Mouse (Mus musculus): ENCODE data around the gene Mtmr11. TPM values are rescaled to one million over a fixed set of nuclear protein-coding genes. Genes with fewer than 3 reads are reported as not detected.
A peak's percentile ranks its signal among the peaks of the same experiment; 100 is the strongest.

Gene Mtmr11
- 0.09 TPM in 1 of 2 replicates, not detected in the other for total RNA-seq (2017)

DNA sequence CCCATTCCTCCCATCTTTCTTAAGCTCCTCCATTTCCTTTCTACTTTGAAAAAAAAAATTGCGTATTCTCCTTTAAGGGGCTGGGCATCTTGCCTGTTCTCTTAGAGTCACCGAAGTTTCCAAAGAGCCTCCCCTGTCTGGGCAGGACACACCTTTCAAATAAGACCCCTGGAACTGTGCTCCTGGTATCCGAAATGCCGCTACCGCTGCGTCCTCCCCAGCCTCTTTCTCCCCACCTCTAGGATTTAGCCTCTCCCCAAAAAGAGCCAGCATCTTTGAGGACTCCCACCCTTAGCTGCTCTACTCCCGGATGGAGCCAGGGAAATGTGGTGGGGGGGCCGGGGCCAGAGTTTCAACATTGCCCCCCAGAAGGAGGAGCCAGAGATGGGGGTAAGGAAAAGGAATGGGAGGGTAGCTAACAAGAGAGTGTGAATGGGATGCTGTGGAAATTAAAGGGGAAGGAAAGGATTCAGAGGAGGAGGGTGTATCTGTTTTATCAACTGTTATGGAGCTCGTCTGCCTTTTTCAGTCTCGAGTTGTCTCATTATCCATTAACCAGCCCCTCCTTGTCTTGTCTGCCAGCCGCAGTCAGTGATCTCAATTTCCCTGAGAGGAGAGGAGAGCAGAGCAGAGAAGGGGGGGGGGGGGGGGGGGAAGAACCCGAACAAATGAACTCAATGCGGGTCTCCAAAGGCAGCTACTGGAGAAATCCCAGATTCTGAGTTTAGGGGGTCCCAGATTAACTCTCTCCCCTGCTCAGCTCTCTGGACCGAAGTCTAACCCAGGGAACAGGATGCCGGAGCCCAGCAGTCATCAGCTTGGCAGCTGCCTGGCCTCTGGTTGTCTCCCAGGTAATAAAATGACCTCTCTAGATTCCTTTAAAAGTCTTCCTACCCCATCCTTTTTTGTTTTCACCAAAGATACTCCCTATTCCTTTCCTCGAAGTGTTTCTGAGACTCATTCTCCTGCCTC is at the start of gene Mtmr11:
Gene Mtmr11 (plus strand): TSS at position 136 of the 972 bp plus-strand sequence.
- no peak for ATAC-seq (replicated peaks; ENCODE audit: low read depth, poor library complexity, severe bottlenecking)

DNA sequence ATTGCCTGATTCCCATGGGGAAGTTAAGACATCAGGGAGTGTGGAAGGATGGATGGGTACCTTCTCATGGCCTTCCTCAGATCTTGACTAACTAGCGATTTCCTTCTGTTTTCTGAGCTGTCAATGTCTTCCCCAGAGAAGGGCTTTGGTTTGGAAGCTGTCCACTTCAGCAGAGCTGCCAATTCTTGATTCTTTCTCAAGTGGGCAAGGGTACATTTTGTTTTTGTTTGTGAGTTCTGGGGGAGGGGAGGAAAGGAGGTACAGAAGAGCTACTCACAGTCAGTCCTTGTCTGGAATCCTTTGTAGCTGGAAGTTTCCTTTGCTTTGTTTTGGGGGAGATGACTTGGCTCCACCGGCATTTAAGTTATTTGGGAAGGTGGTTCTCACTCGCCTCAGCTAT is 48.6 kb upstream of the Mtmr11 start:
- ATAC-seq (replicated peaks; ENCODE audit: low read depth, poor library complexity, severe bottlenecking), result no peak

DNA sequence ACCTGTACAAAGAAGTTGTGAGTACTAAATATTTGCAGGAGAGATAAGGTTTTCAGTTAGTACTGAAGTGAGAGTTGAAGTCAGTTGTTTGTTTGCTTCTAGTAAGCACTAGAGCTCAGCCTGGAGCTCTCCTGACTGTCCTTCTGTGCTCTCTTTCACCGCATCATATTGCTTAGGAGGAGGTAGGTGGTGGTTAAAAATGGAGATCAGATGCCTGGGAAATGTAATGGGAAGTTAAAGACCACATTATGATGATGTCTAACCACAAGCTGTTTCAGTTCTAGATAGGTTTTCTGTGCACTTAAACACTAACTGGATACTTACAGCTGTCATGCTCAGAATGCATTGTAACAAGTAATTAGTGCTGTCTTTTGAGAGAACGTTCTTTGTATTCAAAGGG is 43.7 kb upstream of the Mtmr11 start:
- ATAC-seq (replicated peaks; ENCODE audit: low read depth, poor library complexity, severe bottlenecking), result peak; percentile 78

DNA sequence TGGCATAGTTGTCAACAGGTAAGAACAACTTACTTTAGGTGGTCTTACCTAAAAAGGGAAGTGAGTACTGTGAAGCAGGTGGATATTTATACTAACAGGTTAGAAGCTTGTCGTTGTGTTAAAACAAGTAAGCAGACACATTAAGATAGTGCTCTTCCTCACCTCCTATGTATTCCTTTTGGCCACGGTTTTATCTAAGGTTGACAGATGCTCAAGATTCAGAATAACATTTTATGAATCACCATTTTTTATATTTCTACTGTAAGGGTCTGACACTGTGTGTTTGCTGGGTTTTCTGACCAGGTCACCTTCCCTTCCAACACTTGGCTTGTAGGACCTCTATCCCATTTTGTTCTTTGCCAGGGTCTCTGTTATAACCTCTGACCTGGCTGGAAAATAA is 43.1 kb upstream of the Mtmr11 start:
- no peak for ATAC-seq (replicated peaks; ENCODE audit: low read depth, poor library complexity, severe bottlenecking)

DNA sequence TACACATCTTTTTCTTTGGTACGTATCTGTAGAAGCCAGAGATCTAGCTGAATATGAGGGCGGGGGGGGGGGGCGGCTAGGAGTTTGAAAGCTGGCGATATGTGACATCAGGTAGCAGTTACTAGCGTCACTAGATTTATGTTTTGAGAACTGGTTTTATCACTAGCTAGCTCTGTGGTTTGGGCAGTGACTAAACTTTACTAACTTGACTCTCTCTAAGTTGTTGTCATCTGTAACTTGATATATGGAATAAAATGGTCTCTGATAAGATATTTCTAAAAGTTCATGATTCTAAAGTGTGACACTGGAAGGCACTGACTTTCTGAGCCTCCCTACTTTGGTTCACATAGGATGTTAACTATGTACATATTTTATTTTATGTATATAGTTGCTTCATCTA is 37.6 kb upstream of the Mtmr11 start:
- no peak for ATAC-seq (replicated peaks; ENCODE audit: low read depth, poor library complexity, severe bottlenecking)

DNA sequence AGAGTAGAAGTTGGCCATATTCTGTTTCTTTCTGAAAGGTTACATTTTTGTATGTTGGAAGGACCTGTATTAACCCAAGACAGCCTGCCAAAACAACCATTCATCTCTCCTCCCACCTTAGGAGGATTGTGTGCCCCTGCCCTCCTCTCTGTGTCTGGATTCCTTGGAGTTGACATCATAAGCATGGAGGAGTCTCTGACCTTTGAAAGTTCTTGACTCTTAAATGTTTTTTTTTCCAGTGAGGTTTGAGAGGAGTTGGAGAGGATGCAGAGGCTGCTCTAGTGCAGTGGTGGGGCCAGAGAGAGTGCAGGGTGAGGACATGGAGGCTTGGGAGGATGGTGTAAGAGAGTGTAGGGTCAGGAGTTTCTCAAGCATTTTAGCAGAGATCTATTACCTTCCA is 33.7 kb upstream of the Mtmr11 start:
- ATAC-seq (replicated peaks; ENCODE audit: low read depth, poor library complexity, severe bottlenecking), result no peak

DNA sequence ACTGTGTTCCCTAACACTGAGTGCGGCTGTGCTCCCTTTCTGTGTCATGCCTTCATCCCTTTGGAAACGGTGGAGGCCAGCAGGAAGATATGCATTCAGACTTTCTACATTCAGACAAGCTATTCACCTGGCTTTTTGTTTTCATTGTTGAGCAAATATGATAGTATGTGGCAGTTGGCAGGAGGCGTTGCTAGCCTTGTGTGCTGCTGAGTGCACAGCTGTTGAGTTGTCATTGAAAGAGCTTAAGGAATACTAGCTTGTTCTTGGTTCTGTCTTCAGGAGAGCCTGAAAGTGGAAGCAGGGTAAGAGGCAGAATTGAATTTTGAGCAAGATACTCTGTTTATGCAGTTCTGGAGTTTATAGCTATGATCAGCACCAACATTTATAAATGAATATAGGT is 29.3 kb upstream of the Mtmr11 start:
- no peak for ATAC-seq (replicated peaks; ENCODE audit: low read depth, poor library complexity, severe bottlenecking)

DNA sequence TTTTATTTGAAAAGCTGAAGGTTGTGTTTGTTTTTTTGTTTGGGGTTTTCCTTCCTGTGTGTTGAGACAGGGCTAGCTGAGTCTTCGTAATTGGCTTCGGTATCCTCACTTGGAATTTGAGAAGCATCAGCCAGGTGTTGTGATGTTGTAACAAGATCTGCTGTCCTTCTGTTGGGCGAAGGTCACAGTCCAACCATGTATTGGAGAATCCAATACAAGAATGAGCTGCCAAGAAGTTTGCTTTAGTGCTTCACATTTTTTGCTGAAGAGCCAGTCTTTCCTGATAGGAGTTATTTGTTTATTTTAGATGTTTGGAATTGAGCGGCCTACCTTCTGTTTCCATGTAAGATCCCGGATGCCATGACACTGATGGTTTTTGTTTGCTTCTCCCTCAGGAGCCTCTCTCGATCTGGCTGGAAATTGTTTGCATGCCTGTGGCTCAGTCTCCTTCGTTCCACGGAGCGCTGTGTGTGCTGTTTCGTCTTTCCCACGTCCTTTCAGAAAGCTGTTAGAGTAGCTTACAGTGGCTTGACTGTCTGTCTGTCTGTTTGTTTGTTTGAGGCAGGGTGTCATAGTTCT is 28.4 kb upstream of the Mtmr11 start:
- ATAC-seq (replicated peaks; ENCODE audit: low read depth, poor library complexity, severe bottlenecking), result no peak

DNA sequence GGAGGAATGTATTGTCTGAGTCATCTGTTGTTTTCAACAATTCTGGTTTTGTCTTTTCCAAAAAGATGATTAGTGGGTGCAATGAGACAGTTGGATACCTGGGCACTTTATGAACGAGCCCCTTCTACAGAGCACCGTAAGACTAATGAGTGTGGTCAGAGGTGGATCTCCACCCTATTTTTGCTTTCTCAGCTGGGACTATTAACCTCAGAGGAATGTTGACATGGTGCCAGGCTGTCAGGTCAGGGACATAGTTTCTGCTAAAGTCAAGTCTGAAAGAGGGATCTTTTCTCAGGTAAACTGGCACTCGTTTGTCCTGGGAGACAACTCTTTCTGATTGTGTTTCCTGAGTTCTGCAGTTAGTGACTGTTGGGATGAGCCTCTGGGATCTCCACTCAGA is 26.8 kb upstream of the Mtmr11 start:
- no peak for ATAC-seq (replicated peaks; ENCODE audit: low read depth, poor library complexity, severe bottlenecking)

DNA sequence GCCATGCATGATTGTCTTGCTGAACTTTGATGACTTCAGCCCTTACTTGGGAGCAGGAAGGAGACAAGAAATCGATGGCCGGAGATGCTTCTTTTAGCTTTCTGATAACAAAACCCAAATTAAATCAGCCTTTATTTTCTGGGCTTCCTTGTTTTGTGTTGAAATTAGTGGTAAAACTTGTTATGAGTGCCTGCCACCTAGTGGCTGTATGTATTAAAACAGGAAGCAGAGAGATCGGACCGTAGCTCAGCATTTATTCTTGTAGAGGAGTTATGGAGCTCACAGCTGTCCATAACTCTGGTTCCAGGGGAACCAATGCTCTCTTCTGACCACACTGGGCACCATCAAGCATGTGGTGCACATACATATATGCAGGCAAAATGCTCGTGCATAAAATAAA is 13.9 kb upstream of the Mtmr11 start:
- peak; percentile 89 for ATAC-seq (replicated peaks; ENCODE audit: low read depth, poor library complexity, severe bottlenecking)

DNA sequence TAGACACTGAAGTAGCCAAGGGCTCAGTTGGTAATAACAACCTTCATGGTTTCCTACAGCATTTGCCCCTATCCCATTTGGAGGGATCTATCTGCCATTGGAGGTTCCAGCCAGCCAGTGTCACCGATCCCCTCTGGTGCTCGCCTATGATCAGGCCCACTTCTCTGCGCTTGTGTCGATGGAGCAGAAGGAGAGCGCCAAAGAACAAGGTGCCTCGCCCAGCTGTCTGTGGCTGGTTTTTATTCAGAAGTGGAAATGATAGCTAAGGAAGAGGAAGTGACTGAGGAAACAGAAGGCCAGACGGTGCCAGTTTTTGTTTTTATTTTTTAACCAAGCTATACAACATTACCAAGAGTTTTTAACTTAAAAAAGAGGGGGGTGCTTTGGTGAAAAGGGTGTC is 10.0 kb upstream of the Mtmr11 start:
- ATAC-seq (replicated peaks; ENCODE audit: low read depth, poor library complexity, severe bottlenecking), result peak; percentile 23; the same call in 1 of the 2 replicates

DNA sequence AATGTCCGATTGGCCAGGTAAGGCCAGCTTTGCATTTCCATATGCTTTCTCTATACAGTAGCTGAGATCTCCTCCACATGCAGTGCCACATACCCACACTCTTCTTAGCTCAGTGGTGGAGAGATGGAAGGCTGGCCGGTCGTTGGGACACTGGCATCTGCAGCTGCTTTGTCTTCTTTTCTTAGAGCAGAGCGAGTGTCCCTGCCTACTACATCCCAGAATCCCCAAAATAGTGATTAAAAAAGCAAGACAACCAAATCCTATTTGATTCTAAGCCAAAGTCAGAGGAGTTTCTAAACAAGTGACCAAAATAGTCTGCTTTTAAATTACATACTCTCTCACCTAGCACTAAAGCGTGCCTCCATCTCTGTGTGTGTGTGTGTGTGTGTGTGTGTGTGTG is 9.2 kb upstream of the Mtmr11 start:
- no peak for ATAC-seq (replicated peaks; ENCODE audit: low read depth, poor library complexity, severe bottlenecking)

DNA sequence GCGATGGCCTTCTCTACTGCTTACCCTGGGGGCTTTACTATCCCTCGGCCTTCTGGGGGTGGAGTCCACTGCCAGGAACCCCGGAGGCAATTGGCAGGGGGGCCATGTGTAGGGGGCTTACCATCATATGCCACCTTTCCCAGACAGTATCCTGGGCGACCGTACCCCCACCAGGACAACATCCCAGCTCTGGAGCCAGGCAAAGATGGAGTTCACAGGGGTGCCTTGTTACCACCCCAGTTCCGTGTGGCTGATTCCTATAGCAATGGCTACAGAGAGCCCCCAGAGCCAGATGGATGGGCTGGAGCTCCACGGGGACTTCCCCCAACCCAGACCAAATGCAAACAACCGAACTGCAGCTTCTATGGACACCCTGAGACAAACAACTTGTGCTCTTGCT is 6.3 kb upstream of the Mtmr11 start:
- no peak for ATAC-seq (replicated peaks; ENCODE audit: low read depth, poor library complexity, severe bottlenecking)

DNA sequence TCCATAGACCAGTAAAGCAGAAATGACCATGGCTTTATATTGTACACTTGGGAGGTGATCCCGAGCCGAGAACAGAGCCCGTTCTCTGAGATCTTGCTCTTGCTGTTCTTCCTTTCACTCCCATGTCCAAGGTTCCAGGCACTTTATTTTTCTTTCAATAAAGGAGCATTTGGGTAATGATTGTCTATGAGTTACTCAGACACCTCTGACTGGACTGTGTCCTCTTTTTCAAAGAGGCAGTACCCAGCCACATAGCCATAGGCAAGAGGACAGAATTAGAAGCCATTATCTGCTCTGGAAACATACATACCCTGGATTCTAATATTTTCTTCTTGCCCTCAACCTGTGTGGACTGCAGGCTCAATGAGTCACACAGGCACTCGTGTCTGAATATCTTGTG is 2.0 kb upstream of the Mtmr11 start:
- no peak for ATAC-seq (replicated peaks; ENCODE audit: low read depth, poor library complexity, severe bottlenecking)

DNA sequence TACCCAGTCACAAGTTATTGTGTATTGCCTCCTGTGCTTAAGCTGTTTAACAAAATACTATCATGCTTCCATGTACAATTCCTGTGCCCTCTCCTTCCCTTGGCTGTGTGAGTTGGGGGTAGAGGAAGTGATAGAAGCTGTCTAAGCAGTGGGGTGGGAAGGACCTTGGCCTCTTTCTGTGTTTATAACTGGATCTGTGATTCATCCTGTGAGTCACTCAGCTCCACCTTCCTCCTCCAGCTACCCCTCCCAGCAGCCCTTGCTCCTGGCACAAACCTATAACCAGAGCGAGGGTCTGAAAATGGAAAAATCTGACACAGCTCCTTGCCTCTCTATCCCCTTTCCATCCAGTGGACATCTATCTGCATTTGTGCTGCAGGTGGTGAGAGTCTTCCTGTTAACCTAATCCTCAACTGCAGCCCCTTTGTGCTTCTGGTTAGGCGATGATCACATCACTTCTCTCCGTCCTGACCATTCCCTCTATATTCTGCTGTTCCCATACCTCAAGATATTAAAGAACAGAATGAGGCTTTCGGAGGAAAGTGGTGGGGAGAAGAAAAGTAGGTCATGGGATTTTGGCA is 1.5 kb upstream of the Mtmr11 start:
- ATAC-seq (replicated peaks; ENCODE audit: low read depth, poor library complexity, severe bottlenecking), result no peak

DNA sequence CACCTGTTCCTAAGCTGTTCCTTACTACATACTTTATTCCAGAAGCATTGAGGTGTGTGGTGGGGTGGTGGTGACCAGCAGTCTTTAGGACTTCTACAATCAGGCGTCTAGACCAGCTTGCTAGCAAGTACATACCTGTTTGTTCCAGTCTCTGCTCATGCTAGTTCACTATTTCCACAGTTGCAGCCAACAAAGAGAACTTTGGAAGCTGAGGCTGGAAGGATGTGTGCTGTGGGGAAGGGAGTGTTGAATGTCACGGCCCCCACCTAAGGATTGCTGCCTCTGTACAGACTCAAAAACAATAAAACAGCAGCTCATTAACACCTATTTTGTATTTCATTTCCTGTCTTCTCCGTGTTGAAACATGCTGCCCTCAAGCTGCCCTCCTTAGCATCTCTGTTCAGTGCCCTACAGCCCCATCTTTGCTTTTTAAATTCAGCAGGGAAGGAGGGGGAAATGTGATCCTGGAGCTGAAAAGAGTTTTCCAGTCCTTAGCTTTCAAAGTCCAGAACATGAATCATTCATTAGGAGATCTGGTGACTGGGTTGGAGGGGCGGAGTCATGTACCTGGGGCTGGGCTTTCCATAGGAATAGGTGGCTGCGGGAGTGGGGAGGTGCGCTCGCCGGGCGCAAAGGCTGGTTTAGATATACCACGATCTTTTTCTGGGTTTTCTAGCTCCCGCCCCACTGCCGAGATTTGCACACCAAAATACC is 844 bp upstream of the Mtmr11 start:
- ATAC-seq (replicated peaks; ENCODE audit: low read depth, poor library complexity, severe bottlenecking), result no peak

DNA sequence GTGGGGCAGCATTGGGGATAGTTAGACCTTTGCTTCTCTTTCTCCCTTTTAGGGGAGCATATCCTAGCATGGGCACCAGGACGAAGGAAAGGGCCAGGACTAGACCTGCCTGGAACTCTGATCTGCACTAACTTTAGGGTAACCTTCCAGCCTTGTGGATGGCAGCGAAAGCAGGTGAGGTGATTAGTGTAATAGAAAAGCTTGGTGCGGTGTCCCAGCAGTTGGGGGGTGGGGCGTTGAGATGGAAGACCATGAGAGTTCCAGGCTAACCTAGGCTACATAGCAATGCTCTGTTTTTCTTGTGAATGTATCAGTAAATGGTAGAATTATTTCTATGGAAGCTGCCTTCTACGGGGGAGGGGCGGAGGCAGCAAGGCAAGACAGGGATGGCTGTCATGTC is 1.2 kb downstream of the Mtmr11 start:
- ATAC-seq (replicated peaks; ENCODE audit: low read depth, poor library complexity, severe bottlenecking), result no peak

DNA sequence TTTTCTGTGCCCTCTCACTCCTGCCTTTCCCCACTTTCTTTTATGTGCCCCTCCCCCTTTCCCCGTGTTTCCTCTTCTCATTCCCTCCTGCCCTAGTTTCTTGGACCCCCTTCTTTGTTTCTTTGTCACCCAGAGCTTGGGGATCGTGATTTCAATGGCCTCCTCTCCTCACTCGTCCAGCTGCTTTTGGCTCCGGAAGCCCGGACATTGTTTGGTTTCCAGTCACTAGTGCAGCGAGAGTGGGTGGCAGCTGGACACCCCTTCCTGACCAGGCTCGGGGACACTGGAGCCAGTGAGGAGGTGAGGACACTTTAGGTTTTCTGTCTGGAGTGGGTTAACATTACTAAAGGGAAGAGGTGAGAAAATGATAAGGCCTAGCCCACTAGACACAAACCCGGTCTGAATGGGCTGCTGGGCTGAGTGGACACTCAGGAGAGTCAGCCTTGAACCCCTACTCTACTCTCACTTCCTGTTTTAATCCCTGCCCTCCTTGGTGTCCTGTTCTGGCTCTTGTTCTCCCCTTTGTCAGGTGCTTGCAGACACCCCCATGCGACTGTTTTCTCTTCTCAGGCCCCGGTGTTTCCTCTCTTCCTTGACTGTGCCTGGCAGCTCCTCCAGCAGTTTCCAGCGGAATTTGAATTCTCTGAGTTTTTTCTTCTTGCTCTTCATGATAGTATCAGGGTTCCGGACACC is 6.8 kb downstream of the Mtmr11 start:
- no peak for ATAC-seq (replicated peaks; ENCODE audit: low read depth, poor library complexity, severe bottlenecking)

DNA sequence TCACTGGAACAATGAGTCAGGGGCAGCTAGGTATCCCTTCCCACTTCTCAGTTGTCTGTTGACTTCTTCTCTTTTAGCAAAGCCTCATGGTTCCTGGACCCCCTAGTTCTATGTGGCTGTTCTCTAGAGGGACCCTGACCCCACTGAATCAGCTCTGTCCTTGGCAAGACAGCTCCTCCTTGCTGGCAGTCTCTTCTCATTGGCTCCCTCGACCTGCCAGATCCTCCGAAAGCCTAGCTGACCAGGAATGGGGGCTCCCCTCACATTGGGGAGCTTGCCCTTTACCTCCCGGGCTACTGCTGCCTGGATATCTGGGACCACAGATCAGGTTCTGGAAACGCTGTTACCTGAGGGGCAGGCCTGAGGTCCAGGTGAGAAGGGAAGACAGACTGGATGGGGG is 8.5 kb downstream of the Mtmr11 start:
- ATAC-seq (replicated peaks; ENCODE audit: low read depth, poor library complexity, severe bottlenecking), result no peak

DNA sequence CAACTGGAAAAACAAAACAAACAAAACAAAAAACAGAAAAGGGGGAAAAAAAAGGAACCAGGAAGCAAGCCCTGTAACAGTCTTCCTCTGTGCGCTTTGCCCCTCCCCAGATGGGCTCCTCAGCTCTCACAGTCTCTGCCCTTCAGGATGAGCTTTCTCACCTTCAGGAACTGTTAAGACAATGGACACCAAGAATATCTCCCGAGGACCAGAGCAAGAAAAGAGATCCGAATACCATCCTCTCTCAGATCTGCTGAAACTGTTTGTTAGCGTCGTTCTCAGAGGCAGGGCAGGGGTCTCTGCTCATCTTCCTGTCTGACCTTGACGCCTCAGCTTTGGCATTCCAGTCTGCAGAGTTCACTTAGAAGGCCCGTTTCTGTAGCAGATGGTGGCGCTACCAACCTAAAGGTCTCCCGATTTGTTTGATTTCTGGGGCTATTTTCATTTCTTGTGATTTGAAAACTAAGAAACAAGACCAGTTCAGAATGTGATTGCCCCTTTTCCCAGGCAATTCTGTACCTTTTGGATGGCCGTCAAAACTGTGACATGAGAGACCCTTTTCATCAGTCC is 9.3 kb downstream of the Mtmr11 start:
- no peak for ATAC-seq (replicated peaks; ENCODE audit: low read depth, poor library complexity, severe bottlenecking)
